Mouse (Mus musculus) G1E-ER4 (cell line): ENCODE data around the gene Il5ra. TPM values are rescaled to one million over a fixed set of nuclear protein-coding genes. Genes with fewer than 3 reads are reported as not detected.

Experiments used
- GATA1 ChIP-seq: IDR thresholded peaks from one replicate; pipeline ENCODE4 v1.8.0; 2012; ENCODE audit warnings: low read length, inconsistent platforms
- polyA plus RNA-seq: library from polyadenylated mRNA; stranded (reverse); fragments of >175 nt; gene quantifications from 2 replicates; pipeline ENCODE4 v1.2.3, GENCODE M21; 2012

Il5ra gene
- not detected in 2 replicates for polyA plus RNA-seq

- no peak for TF ChIP-seq GATA1
Measured at GRCm38 (mm10) chr6:106748887-106749388, at the start of gene Il5ra. Gene Il5ra (minus strand): TSS chr6:106749037.

DNA sequence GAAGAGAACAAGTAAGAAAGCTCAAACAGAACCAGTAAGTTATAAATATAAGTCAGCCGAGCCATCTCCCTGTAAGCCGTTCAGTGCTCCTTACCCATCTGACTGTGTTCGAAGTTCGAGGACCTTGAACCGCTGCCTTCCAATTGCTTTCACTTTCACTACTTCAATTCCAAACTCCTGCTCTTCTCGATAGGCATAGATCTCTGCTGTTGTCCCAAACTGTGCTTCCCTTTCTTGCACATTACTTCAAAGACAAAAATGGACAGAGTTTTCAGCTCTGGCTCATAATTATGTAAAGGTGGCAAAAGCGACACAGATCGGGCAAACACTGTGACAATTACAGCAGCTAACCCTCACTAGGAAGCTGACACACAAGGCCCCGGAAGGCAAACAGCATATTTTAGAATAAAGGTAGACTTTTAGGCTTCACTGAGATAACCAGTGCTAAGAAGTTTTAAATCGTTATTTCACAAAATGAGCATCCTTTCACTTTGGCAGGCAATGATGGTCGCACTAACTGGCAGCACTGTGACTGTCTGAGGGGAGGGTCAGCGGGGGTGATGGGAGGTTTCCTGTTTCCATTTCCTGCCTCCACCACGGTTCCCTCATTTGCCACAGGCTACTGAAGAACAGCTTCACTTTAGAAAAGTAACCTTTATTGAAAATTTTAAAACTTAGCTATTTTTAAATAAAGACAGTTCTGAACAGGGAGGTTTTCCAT lies 45.4 kb upstream of the Il5ra start:
- no peak for TF ChIP-seq GATA1

GRCm38 (mm10) chr6:106793621-106794020 lies 44.8 kb upstream of the Il5ra start:
- TF ChIP-seq GATA1: no peak

- no peak for TF ChIP-seq GATA1
Measured at GRCm38 (mm10) chr6:106793088-106793487, 44.3 kb upstream of the Il5ra start.

DNA sequence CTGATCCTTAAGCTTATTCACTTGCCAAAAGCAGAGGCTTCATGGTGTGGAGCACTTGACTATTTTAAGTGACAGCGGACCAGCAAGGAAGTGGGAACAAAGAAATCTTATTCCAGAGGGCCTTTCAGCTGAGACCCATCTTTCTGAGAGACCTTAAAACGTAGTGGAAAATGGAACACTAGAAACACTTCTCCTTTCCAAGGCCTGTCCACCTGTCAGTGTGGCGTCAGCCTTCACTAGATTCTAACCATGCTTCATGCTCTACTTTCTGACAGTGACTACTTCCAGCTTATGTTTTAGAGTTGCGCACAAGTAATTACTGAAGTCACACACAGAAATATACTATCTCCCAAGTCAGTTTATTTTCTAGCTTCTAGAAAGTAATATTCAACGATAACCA lies 43.6 kb upstream of the Il5ra start:
- TF ChIP-seq GATA1: no peak

- TF ChIP-seq GATA1: no peak
Measured at GRCm38 (mm10) chr6:106791429-106791828, 42.6 kb upstream of the Il5ra start.

DNA sequence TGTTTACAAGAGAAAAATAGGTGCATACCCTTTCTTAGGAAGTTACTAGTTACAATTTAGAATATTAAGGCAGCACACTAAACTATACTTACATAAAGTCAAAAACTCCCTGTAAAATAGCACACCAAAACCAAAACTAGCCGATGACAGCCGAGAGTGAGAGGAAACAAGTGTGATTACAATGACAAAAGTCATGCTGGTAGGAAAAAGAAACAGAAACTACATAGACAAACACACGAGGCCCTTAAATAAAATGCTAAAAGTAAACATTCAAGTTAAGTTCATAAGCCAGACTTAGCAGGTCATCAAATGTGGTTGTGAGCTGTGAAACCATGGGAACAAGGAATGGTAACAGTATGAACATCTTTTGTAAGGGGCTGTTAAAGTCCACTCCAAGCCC lies 38.3 kb upstream of the Il5ra start:
- no peak for TF ChIP-seq GATA1

DNA sequence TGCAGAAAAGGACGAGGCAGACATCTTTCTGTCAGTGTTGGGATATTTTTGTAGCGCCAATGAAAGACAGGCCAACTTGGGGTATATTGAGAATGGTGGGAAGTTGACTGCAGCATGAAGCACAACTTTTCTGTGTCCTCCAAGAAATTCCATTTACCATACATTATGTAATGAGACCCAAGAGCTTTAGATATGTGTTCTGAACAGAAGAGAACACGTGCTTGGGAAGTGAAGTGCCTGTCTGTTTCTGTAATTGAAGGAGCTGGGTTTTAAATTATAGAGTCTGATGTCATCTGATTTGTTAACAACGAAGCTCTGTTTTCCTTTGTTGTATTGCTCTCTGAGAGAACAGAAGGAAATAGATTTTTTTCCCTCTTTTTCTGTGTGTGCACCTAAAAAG lies 21.2 kb upstream of the Il5ra start:
- no peak for TF ChIP-seq GATA1

DNA sequence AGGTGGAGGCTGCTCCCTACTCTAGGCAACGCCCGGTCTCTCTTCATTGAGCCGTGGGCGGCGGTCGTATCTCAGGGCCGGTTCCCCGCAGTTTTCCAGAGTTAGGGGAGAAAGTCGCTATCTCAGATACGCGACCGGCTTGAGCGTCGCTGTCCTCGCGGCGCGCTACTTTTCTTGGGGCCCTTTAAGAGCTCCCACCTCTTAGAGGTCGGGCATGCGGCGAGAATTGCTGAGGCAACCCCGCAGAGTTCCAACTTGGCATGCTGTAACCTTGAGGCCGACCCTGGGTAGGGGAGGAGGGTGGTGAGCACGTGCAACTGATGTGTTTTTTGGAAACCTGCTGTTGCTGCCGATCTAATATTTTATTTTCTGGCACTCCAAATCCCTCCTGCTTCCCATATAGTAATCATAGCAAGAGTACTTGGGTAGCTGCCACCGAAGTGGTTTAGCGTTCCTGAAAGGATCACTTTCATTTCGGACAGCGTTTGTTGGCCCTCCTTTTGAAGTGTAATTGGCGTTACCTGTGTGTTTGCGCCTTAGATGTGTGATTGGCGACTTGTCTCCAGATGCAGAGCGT lies 20.5 kb upstream of the Il5ra start:
- no peak for TF ChIP-seq GATA1

DNA sequence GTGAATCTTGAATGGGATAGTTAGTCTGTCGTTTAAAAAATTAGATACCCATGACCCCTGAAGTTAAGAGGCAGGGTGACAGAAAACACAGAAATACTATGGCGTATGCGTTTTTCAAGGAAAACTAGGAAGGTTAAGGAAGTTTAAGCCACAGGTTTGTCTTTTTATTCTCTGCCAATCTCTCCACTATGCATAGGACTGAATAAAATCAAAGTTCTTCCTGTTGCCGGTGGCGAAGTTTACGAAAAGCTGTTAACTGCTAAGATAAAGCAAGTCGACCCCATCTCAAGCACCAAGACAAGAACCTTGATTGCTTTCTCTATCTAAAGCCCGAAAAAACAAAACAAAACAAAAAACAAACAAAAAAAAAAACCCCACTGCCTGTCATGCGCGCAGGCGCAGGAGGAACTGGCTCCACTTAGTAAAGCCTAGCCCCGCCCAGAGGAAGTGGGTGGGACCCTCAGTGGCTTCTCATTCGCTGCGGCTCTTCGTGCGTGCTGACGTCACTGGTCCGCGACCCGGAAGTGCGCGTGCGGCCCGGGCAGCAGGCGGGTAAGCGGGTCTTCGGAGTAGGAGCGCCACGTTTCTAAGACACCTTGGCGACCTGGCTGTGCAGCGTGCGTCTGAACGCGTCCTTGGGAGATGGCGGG lies 19.9 kb upstream of the Il5ra start, which contains the start of gene Trnt1:
TSS of gene Trnt1 (plus strand) at position 481 of the 650 bp plus-strand sequence.
- no peak for TF ChIP-seq GATA1

DNA sequence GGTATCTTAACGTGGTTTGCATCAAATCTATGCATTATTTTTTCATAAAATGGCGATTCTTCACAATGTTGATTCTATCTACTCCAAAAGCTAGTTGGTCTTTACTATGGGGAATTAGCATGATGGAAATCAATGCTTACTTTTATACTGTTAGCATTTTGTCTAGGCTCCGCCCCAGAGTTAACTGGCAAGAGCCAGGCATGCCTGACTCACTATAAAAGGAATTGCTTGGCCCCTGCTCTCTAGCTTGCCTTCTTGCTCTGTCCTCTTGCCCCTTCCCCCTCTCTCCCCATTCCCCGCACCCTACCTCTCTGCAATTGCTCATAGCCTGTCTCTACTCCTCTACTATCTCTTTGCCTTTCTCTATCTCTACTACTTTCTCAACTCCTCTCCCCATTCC lies 17.9 kb upstream of the Il5ra start:
- TF ChIP-seq GATA1: no peak

DNA sequence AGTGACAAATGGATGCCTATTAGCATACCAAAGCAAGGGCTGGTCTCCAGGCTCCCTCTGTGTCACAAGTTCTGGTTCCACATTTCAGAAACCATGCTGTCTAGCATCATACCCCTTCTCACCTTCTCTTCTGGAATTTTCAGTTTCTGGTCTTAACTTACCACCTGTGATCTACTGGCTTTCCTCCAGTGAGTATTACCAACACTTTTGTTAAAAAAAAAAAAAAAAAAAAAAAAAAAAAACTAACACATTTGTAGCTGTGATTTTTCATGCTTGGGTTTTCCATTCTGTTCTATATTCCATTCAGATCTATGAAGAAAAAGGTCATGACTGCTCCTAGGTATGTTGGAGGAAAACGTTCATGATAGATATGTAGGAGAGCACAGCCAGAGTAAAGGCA lies 17.1 kb upstream of the Il5ra start:
- no peak for TF ChIP-seq GATA1

GRCm38 (mm10) chr6:106761486-106761885 lies 12.6 kb upstream of the Il5ra start:
- TF ChIP-seq GATA1: no peak

GRCm38 (mm10) chr6:106760473-106761218 lies 11.8 kb upstream of the Il5ra start:
- no peak for TF ChIP-seq GATA1

- TF ChIP-seq GATA1: no peak
Measured at GRCm38 (mm10) chr6:106758299-106758698, 9.5 kb upstream of the Il5ra start.

GRCm38 (mm10) chr6:106750291-106750690 lies 1.5 kb upstream of the Il5ra start:
- no peak for TF ChIP-seq GATA1
